Mouse (Mus musculus) MEL (cell line): ENCODE results near the gene Cd200r3. TPM values are rescaled to one million over a fixed set of nuclear protein-coding genes. Genes with fewer than 3 reads are reported as not detected.

Source experiments
- polyA plus RNA-seq, 2 experiments: library from polyadenylated mRNA; stranded (reverse) in 1 of 2; unstranded in 1 of 2; fragments of >175 nt in 1 of 2; fragments of >200 nt in 1 of 2; gene quantifications; 2 replicates each; pipeline versions ENCODE4 v1.2.1 to v1.2.4; 2012; ENCODE audit warnings: low replicate concordance in 2 of 2, low read depth in 1 of 2; ENCODE audit not compliant: insufficient read length in 2 of 2, insufficient read depth in 1 of 2, missing spikeins in 1 of 2
- total RNA-seq: library from RNA; depleted of rRNA; stranded (reverse); fragments of 300-350 nt; gene quantifications from 2 replicates; pipeline ENCODE4 v1.2.3, GENCODE M21; 2012; rRNA removed

Cd200r3 gene
- total and polyA plus RNA-seq, 3 experiments, result 0.46 TPM; not detected in 1

Other genes starting within 250 kb of the Cd200r3 start
- 8.8 and 9.0 TPM in 2 replicates for gene Nepro, start 219.4 kb upstream of the Cd200r3 start, total RNA-seq
- 10 to 100 TPM in 1 of 2 experiments, not detected in 1; 20.8 TPM for gene Nepro, start 219.4 kb upstream of the Cd200r3 start, polyA plus RNA-seq
- gene Gtpbp8, start 197.3 kb upstream of the Cd200r3 start, total RNA-seq, result 10.1 and 14.4 TPM in 2 replicates
- 10 to 100 TPM in 1 of 2 experiments, not detected in 1; 10.7 TPM for gene Gtpbp8, start 197.3 kb upstream of the Cd200r3 start, polyA plus RNA-seq
- gene Cd200r1, start 177.9 kb upstream of the Cd200r3 start, total RNA-seq, result 1.4 and 2.0 TPM in 2 replicates
- 1 to 10 TPM in 1 of 2 experiments, not detected in 1; 1.6 TPM for gene Cd200r1, start 177.9 kb upstream of the Cd200r3 start, polyA plus RNA-seq
- gene Cd200r4, start 131.9 kb upstream of the Cd200r3 start, total RNA-seq, result 0.82 and 1.1 TPM in 2 replicates
- 1 to 10 TPM in 1 of 2 experiments, not detected in 1; 1.6 TPM for gene Cd200r4, start 131.9 kb upstream of the Cd200r3 start, polyA plus RNA-seq
- gene Cd200r2, start 76.6 kb upstream of the Cd200r3 start, total RNA-seq, result not detected in 2 replicates
- gene Cd200r2, start 76.6 kb upstream of the Cd200r3 start, polyA plus RNA-seq, result not detected
- gene Ccdc80, start 149.7 kb downstream of the Cd200r3 start, total RNA-seq, result not detected in 2 replicates
- gene Ccdc80, start 149.7 kb downstream of the Cd200r3 start, polyA plus RNA-seq, result not detected
- 2.5 and 3.9 TPM in 2 replicates for gene Slc35a5, start 215.0 kb downstream of the Cd200r3 start, total RNA-seq
- 1 to 10 TPM in 1 of 2 experiments, not detected in 1; 5.2 TPM for gene Slc35a5, start 215.0 kb downstream of the Cd200r3 start, polyA plus RNA-seq
- gene Atg3, start 215.1 kb downstream of the Cd200r3 start, total RNA-seq, result 23.8 and 25.8 TPM in 2 replicates
- gene Atg3, start 215.1 kb downstream of the Cd200r3 start, polyA plus RNA-seq, result 10 to 100 TPM in 1 of 2 experiments, not detected in 1; 39.8 TPM